Mouse (Mus musculus): Measurements from ENCODE around the gene Crispld2.

Crispld2 gene

DNA sequence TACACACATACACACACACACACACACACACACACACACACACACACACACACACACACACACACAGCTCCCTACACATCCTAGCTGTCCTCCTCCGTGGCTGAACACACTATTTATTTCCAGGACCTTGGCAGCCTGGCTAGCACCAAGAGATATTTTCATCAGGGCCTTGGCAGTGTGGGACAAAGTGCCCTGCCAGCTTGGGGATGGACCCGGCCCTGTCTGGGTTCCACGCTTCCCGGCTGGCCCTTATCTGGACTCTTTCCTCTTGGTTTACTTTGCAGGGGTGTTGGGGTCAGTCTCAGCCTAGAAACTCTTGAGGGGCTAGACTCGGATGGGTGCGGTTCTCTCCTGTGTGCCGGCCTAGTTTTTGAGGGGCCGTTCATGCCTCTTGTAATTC lies 8.2 kb downstream of the Crispld2 start:
- no peak for DNase-seq (ENCODE audit: low read depth, low spot score)

- DNase-seq (ENCODE audit: low read depth, low spot score): no peak
Observed at GRCm38 (mm10) chr8:120001712-120002111, 9.5 kb downstream of the Crispld2 start.

GRCm38 (mm10) chr8:120002348-120002747 lies 10.1 kb downstream of the Crispld2 start:
- DNase-seq (ENCODE audit: low read depth, low spot score): no peak

DNA sequence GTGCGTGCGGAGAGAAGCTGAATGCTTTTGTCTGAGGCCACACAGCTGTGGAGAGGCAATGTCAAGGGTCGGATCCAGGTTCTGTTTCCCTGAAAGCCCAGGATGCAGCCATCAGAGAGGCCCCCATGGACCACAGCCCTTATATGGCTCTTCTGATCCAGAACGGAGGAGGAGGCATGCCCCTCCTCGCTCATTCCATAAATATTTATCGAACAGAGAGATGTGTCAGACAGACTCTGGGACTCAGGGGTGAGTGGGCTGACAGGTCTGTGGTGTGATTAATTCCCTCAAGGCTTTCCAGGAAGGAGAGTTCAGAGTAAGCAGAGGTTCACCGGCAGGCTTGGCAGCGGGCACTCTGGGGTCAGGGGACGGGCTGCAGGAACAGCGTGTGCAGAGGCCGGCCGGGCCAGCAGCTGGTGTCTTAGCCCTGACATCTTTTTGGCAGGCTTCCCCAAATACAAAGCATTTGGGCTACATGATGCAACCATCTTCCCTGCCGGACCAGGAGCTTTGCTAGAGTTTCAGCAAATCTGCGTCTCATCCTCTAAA lies 12.0 kb downstream of the Crispld2 start:
- no peak for DNase-seq (ENCODE audit: low read depth, low spot score)

DNA sequence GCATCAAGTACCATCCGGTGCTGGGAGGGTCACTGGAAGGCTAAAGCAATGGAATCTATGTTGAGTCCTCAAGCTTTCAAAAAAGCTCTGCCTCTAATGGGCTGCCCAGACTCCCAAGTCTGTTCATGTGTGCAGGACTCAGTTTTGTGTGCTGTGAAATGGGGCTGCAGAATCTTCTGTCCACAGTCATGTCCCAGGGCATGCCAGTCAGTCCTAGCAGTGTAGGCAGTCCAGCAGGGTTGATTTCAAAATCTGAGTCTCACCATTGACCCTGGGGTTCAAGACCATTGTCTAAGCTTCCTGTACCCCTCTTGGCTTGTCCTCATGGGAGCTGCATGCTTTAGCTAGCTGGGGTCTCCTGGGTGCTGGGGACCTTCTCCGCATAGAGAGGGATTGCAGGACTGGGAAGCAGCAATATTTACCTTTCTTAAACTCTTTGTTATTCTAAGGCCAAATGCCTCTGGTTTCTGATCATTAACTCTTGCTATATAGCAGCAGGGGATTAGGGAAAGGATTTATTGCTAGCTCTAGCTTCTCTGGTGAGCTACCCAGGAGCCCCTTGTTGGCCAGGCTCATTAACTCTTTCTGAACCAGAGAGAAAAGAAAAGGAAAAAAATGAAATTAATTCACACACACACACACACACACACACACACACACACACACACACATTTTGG lies 12.6 kb downstream of the Crispld2 start:
- DNase-seq (ENCODE audit: low read depth, low spot score): no peak

DNA sequence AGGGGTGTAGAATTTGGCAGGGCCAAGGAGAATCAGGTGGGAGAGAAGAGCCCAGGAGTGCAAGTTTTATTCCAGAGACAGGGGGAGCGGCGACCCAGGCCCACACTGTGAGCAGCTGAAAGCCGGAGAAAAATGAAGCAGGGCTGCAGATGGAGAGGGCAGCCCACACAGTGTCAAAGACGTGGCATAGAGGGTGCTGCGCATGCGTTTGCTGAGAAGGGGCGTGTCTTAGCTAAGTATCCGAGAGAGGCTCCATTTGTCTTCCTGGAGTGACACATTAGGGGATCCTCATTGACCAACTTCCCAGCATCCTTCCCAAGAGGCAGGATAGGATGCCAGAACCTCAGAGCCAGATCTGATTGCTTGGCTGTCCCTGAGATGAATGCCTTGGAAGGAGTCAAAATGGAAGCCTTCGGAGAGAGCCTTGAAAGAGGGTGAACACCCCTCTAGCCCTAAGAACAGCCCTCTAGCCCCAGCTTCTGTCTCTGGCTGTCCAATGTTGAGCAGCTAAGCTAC lies 14.5 kb downstream of the Crispld2 start:
- DNase-seq (ENCODE audit: low read depth, low spot score): no peak

GRCm38 (mm10) chr8:120007178-120007577 lies 14.9 kb downstream of the Crispld2 start:
- DNase-seq (ENCODE audit: low read depth, low spot score): no peak

- no peak for DNase-seq (ENCODE audit: low read depth, low spot score)
Observed at GRCm38 (mm10) chr8:120009284-120009683, 17.0 kb downstream of the Crispld2 start.

DNA sequence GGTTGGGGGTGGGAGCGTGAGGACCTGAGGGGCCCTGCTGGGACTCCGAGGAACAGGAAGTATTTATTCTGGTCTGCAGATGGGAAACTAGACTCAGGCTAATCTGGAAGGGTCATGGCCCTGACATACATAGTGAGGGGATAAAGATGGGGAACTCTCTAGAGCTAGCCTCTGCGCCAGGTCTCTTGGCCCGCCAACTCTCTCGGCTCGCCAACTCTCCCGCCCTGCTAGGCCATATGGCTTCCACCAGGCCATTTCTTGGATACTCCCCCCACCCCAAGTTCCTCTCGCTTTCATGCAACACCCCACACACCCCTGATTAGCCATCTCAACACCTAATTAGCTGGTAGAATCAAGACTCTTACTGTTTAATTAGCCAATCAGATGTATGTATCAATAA lies 20.3 kb downstream of the Crispld2 start:
- no peak for DNase-seq (ENCODE audit: low read depth, low spot score)

- no peak for DNase-seq (ENCODE audit: low read depth, low spot score)
Observed at GRCm38 (mm10) chr8:120012927-120013326, 20.7 kb downstream of the Crispld2 start.

DNA sequence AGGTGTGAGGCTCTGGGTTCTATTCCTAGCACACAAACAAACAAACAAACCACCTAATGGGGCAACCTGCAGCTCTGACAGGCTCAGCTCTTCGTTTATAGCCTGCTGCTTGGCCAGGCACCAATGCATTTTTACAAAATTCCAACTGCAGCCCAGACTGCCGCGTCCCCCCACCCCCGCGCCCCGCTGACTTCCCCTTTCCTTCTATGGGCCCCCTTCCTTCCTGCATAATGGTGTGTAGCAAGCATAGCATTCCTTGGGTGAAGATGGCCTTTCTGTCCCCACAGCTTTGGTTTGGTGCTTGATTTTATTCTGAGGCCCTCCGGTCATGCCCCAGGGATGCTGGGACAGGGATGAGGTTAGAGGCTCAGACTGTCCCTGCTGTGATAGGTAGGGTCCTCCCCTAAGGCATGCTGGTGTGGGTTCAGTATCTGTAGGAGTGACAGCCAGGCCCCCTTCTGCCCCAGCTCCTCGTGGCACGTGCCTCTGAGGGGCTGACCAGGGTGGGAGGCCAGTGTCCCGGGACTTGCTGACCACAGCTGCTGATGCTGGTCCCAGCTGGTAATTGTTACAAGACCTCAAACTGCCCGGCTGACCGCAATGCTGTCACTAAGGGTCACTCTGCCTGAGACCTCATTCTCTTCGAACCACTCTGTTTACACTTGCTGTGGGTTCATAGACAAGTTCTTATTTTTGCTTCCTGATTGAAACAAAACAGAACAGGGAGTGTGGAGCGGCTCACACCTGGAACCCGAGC lies 22.2 kb downstream of the Crispld2 start:
- no peak for DNase-seq (ENCODE audit: low read depth, low spot score)

GRCm38 (mm10) chr8:120015916-120016315 lies 23.7 kb downstream of the Crispld2 start:
- no peak for DNase-seq (ENCODE audit: low read depth, low spot score)

DNA sequence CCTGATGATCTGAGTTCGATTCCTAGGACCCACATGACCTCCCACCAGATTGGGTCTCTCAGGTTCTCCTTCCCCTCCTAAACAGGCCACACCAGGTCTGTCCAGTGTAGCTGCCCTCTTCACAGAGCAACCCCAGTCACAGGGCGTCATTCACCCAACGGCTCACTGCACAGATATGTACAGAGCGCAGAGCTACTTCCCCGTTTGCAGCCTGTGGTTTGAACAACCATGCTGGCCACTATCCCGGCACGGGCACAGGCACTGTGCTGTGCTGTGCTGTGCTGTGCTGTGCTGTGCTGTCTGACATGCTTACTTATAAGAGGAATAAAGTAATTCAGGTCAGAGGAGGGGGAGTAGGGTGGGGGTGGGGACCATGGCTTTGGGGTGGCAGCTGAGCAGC lies 24.2 kb downstream of the Crispld2 start:
- no peak for DNase-seq (ENCODE audit: low read depth, low spot score)

DNA sequence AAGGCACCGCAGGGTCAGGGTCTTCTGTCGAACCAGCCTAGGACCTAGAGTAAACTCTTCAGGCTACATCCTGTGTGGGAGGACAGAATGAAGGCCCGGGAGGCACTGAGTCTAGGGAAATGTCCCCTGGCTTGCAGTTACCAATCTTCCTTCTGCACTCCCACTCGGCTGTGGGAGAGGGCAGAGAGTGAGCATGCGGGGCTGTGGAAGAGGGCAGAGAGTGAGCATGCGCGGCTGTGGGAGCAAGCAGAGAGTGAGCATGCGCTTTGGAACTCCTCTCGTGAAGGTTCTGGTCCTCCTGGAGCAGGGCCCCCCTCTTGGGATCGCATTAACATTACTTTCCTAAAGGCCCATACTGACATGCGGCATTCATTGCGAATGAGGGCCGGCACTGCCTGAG lies 25.1 kb downstream of the Crispld2 start:
- DNase-seq (ENCODE audit: low read depth, low spot score): no peak

DNA sequence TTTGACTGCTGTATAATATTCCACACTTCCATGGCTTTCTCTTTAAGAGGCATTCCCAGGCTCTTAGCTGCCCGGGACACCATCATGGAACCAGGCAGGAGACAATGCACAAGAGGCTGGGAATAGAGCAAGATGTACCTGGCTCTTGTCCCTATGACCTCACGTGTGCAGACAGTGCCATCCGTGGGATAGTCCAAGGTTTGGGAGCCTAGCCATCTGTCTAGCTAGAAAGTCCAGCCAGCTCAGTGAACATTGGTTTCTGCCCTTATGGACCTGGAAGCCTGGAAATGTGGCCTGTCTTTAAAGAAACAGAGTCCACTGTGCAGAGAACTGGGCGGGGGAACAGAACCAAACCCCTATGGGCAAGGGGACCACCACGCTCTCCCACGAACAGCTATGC lies 25.5 kb downstream of the Crispld2 start:
- no peak for DNase-seq (ENCODE audit: low read depth, low spot score)

GRCm38 (mm10) chr8:120018379-120018778 lies 26.1 kb downstream of the Crispld2 start:
- DNase-seq (ENCODE audit: low read depth, low spot score): no peak

GRCm38 (mm10) chr8:120019297-120019696 lies 27.1 kb downstream of the Crispld2 start:
- no peak for DNase-seq (ENCODE audit: low read depth, low spot score)

- DNase-seq (ENCODE audit: low read depth, low spot score): no peak
Observed at GRCm38 (mm10) chr8:120020298-120020697, 28.1 kb downstream of the Crispld2 start.

- DNase-seq (ENCODE audit: low read depth, low spot score): no peak
Observed at GRCm38 (mm10) chr8:120026199-120026598, 34.0 kb downstream of the Crispld2 start.

DNA sequence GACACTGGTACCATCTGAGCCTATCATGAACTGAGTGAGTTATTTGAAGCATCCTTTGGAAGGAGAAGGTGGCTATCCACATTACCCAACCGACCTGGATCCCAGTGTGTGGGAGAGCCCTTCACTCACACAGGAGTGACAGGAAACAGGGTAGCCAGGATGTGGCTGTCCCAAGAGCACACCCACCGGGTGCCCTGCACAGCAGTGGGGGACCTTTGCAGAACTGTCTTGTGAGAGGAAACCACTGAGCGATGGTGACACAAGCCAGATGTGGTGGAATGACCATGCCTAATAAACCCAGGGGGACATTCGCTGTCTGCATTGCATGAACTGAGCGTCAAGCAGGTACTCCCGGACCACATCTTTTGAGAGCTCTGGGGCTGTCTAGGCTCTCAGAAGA lies 34.8 kb downstream of the Crispld2 start:
- no peak for DNase-seq (ENCODE audit: low read depth, low spot score)

DNA sequence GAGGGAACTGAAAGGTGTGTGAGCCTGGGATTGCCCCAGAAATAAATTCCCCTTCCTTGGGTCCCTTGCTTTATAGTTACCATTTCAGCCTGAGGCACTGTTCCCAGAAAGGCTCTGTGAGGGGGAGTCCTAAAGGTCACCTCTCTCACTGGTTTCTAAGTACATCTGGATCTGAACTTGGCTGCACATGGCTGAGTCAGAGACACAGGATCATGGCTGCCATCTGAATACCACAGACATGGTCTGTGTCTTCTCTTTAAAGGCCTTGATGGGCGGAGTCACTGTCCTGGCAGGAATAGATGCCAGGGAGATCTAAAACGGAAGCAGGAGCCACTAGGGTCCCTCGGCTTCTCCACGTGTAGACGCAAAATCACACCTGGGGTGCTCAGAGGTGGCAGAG lies 38.2 kb downstream of the Crispld2 start:
- DNase-seq (ENCODE audit: low read depth, low spot score): no peak

GRCm38 (mm10) chr8:120032549-120033208 lies 40.4 kb downstream of the Crispld2 start:
- no peak for DNase-seq (ENCODE audit: low read depth, low spot score)

Data from forelimb bud, embryonic 11.5 days (tissue).